Mouse (Mus musculus): Measurements from ENCODE around the gene Pmepa1.
A peak's percentile ranks its signal among the peaks of the same experiment; 100 is the strongest.

Gene Pmepa1

GRCm38 (mm10) chr2:173186047-173186943 lies 90.0 kb downstream of the Pmepa1 start:
- DNase-seq (ENCODE audit: low spot score in 2 of 2) = peak; percentile 66 to 93

DNA sequence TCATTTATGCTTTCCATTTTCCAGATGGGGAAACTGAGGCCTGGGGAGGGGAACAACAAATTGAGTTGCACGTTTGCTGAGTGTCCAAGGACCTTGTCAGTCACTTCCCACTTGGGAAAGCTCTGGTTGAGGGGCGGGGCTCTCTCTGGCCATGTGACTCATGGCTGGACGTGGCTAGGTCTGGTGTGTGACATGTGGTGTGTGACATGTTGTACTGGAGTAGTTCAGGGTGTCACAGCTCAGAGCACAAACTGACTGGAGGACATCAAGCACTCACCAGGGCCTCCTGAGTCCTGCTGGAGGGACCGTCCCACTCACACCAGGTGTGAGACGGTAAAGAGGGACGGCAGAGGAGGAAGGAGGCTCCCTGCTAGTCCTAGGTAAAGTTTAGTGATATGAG lies 91.1 kb downstream of the Pmepa1 start:
- DNase-seq (ENCODE audit: low spot score in 2 of 2) = peak in 1 of 2 experiments; percentile 49

DNA sequence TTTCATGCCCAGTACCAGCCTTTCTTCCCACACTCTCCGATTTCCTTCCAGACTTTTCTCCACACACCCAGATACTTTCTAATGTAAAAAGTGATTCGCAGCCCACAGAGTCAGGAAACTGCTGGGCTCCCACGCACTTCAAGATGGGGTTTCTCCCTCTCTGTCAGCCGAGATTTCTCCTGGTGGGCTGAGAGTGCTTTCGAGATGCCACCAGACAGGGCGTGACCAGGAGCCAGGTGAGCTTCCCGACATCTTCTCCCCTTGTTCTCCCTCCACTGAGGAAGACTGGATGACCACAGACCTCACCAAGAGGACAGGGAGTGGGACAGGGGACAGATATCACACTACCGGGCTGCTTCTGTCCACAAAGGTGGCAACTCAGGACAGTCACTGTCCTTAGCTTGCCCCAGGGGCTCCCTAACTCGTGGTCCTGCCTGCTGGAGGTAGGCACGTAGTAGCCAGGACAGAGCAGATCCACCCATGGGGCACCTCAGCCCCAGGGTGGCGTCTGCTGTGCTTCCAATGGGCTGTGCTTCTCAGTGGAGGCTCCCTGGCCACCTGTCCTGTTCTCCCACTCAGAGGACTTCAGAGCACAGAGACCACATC lies 91.8 kb downstream of the Pmepa1 start:
- peak; percentile 10 to 55 for DNase-seq (ENCODE audit: low spot score in 2 of 2)

DNA sequence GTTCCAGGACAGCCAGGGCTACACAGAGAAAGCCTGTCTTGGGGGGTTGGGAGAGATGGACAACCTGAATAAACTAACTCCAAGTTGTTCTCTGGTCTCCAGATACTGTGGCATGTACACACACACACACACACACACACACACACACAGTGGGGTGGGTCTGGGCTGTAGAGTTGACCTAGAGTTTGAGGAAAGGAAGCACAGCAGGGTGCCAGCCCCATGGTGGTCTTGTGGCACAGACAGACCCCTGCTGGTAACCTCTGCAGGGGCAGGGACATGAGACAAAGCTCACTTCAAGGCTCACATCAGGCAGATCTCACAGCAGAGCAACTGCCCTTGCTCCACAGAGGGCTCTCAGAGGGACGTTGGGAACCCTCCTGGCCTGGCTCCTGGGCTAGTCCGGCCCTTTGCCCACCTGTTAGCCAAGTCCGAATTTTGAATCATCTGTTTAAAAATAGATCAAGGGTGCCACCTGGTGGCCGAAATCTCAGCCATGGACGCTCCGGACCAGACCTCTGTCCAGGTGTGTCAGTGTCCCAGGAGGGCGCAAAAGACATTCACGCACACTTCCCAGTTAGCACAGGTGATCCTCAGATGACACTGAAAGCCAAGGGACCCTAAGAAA lies 92.4 kb downstream of the Pmepa1 start:
- peak; percentile 36 to 84 for DNase-seq (ENCODE audit: low spot score in 2 of 2)

- DNase-seq (ENCODE audit: low spot score in 2 of 2) = peak; percentile 11 to 56
Observed at GRCm38 (mm10) chr2:173183311-173183710, 93.0 kb downstream of the Pmepa1 start.

DNA sequence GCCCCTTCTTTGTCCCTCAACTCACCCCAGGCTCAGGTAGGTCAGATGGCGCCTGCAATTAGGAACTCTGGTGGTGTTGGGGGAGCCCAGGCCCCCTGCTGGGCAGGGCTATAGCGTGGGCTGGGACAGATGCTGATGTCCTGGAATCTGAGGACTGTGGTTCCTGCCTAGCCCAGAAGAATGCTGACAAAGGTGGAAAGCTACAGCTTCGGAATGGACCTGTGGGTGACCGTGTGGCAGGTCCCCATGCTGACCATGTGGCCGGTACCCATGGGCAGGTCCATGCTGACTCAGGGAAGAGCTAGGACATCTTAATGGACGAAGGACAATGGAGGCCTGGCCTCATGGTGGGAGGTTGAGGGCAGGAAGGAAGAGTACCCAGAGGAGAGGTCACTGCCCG lies 93.5 kb downstream of the Pmepa1 start:
- DNase-seq (ENCODE audit: low spot score in 2 of 2) = peak in 1 of 2 experiments; percentile 53

- DNase-seq (ENCODE audit: low spot score in 2 of 2) = peak; percentile 11 to 50
Observed at GRCm38 (mm10) chr2:173181901-173182300, 94.4 kb downstream of the Pmepa1 start.

GRCm38 (mm10) chr2:173181486-173181885 lies 94.8 kb downstream of the Pmepa1 start:
- peak in 1 of 2 experiments; percentile 53 for DNase-seq (ENCODE audit: low spot score in 2 of 2)

DNA sequence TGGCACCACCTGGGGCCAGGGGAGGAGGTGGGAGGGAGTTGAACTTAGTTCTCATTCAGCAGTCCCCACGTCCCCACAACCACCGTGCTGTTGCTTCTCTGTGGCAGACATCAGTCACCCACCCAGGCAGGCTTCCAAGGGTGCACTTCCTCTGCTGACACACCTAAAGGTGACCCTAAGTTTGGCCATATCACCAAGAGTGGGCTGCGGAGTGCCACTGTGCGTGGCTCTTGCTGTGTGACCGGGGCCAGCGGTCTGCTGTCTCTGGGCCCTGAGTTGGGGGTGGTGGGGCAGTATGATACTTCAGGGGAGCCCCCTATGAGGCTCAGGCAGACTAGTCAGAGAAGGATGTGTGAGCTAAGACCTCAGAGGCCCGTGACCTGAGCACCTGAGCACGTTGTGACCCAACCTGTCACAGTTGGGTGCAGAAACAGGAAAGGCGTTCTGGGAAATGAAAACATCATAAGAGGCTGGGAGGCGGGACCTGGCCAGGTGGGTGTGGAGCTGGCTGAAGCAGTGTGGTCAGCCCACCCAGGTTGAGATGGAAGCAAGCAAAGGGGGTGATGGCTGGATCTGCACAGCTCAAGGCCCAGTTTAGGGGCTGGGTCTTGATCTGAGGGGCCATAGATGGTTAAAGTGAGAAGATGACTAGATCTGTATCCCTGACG lies 95.5 kb downstream of the Pmepa1 start:
- DNase-seq (ENCODE audit: low spot score in 2 of 2) = peak; percentile 11 to 59

- peak in 1 of 2 experiments; percentile 52 for DNase-seq (ENCODE audit: low spot score in 2 of 2)
Observed at GRCm38 (mm10) chr2:173180026-173180425, 96.3 kb downstream of the Pmepa1 start.

DNA sequence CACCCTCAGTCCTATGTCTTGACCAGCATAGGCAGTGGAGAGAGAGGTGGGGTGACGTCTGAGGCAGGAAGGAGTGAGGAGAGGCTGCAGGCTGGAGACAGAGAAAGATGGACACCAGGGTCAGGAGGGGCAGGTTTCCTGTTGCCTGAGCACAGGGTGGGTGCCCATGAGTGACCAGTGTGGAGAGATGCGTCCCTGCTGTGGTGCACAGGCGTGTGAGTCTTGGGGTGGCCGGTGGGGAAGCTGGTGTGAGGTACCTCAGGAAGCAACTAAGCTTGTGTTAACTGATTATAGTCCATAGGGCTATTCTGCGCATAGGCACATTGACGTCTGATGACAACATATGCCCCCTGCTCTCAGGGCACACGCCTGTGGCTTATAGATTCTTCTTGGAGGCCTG lies 97.3 kb downstream of the Pmepa1 start:
- peak in 1 of 2 experiments; percentile 62 for DNase-seq (ENCODE audit: low spot score in 2 of 2)

- DNase-seq (ENCODE audit: low spot score in 2 of 2) = no peak
Observed at GRCm38 (mm10) chr2:173177951-173178350, 98.4 kb downstream of the Pmepa1 start.

GRCm38 (mm10) chr2:173177481-173177880 lies 98.9 kb downstream of the Pmepa1 start:
- DNase-seq (ENCODE audit: low spot score in 2 of 2) = peak in 1 of 2 experiments; percentile 55

- peak in 1 of 2 experiments; percentile 52 for DNase-seq (ENCODE audit: low spot score in 2 of 2)
Observed at GRCm38 (mm10) chr2:173175703-173176102, 100.6 kb downstream of the Pmepa1 start.

GRCm38 (mm10) chr2:173174569-173174968 lies 101.8 kb downstream of the Pmepa1 start:
- DNase-seq (ENCODE audit: low spot score in 2 of 2) = peak in 1 of 2 experiments; percentile 57
